Mouse (Mus musculus): Measurements from ENCODE around the gene Slc10a6. TPM values are rescaled to one million over a fixed set of nuclear protein-coding genes. Genes with fewer than 3 reads are reported as not detected.

Gene Slc10a6
- total RNA-seq (2012; rRNA removed) (not detected in 2 replicates), total RNA-seq (2014; rRNA removed) (not detected in 2 replicates), polyA plus RNA-seq (2012; ENCODE audit: insufficient read length, low read depth) (not detected in 2 replicates)

- dilution Hi-C loops (cut with MboI; ENCODE audit: extremely low pct_ligation_motif_present, extremely low pct_unique_long_range_greater_than_20kb, low sequenced_read_pairs): no loop called here
- no peak for DNase-seq (ENCODE audit: extremely low read depth)
- no peak within 1 kb of the TSS for H3K9ac ChIP-seq (ENCODE audit: insufficient read depth, low read depth)
- no peak within 1 kb of the TSS for H3K4me3 ChIP-seq (replicated peaks in 1 of 3; ENCODE audit: low read depth in 2 of 3, low read length in 2 of 3, poor library complexity in 1 of 3)
- in situ Hi-C loops (cut with MboI; ENCODE audit: low pct_ligation_motif_present, low pct_unique_long_range_greater_than_20kb, low sequenced_read_pairs): no loop called here
- H3K9me3 ChIP-seq (replicated peaks; ENCODE audit: low read length): no peaks in the 10 kb centered on the region
- no peaks in the 10 kb centered on the region for H3K36me3 ChIP-seq (replicated peaks in 1 of 2; ENCODE audit: control insufficient read depth in 1 of 2, insufficient read depth in 1 of 2, low read length in 1 of 2)
- H3K27me3 ChIP-seq (replicated peaks): no peaks in the 10 kb centered on the region
- H3K4me2 ChIP-seq (ENCODE audit: insufficient read depth, low read depth, poor library complexity, severe bottlenecking): no peak within 1 kb of the TSS
- H3K79me2 ChIP-seq (replicated peaks; ENCODE audit: control insufficient read depth, extremely low read depth, insufficient read depth, poor library complexity, severe bottlenecking): no peaks in the 10 kb centered on the region
- no peak within 1 kb of the TSS for H3K27ac ChIP-seq (ENCODE audit: insufficient read depth, low read depth)
- no peak for TF ChIP-seq MAX (IDR thresholded peaks at IDR 0.05; ENCODE audit: low read length)
- TF ChIP-seq MXI1 (IDR thresholded peaks at IDR 0.05; ENCODE audit: low read depth, low read length): no peak
- no peak for TF ChIP-seq SIN3A (IDR thresholded peaks at IDR 0.05; ENCODE audit: low read length)
- no peak for TF ChIP-seq USF2 (conservative IDR thresholded peaks at IDR 0.05; ENCODE audit: low read depth, low read length)
- no peak for TF ChIP-seq CHD2 (IDR thresholded peaks at IDR 0.05; ENCODE audit: low read length)
- TF ChIP-seq ETS1 (conservative IDR thresholded peaks at IDR 0.05; ENCODE audit: low read depth, low read length): no peak
- TF ChIP-seq HCFC1 (IDR thresholded peaks at IDR 0.05; ENCODE audit: low read depth, low read length): no peak
- no peak for TF ChIP-seq NRF1 (IDR thresholded peaks at IDR 0.05; ENCODE audit: low read depth, low read length)
- TF ChIP-seq JUN (IDR thresholded peaks at IDR 0.05; ENCODE audit: insufficient read depth, low read depth, low read length): no peak
- TF ChIP-seq CHD1 (IDR thresholded peaks at IDR 0.05; ENCODE audit: low read depth, low read length): no peak
- TF ChIP-seq TCF12 (IDR thresholded peaks at IDR 0.05; ENCODE audit: low read depth, low read length): no peak
- TF ChIP-seq USF1 (IDR thresholded peaks at IDR 0.05; ENCODE audit: low read depth, low read length): no peak
- TF ChIP-seq ZKSCAN1 (IDR thresholded peaks at IDR 0.05; ENCODE audit: borderline replicate concordance, low read depth, low read length): no peak
- H3K4me1 ChIP-seq (ENCODE audit: control insufficient read depth in 1 of 2, insufficient read depth in 2 of 2): no peaks in the 10 kb centered on the region
These were observed at the start of gene Slc10a6 for GRCm38 (mm10) chr5:103629111-103629764. Gene Slc10a6 (minus strand): TSS chr5:103629403.

GRCm38 (mm10) chr5:103678974-103679373 lies 49.8 kb upstream of the Slc10a6 start:
- no peak for DNase-seq (ENCODE audit: extremely low read depth)
- H3K36me3 ChIP-seq (replicated peaks in 1 of 2; ENCODE audit: control insufficient read depth in 1 of 2, insufficient read depth in 1 of 2, low read length in 1 of 2): no peaks in the 10 kb centered on the region
- dilution Hi-C loops (cut with MboI; ENCODE audit: extremely low pct_ligation_motif_present, extremely low pct_unique_long_range_greater_than_20kb, low sequenced_read_pairs): no loop called here
- H3K4me1 ChIP-seq (ENCODE audit: control insufficient read depth in 1 of 2, insufficient read depth in 2 of 2): peaks cover 7 to 17% of the 10 kb centered on the region in 2 experiments; a peak in 3 of 4 replicates
- no peak overlapping the region for H3K9ac ChIP-seq (ENCODE audit: insufficient read depth, low read depth)
- peak overlapping the region in 1 of 3 experiments; percentile 11 for H3K4me3 ChIP-seq (replicated peaks in 1 of 3; ENCODE audit: low read depth in 2 of 3, low read length in 2 of 3, poor library complexity in 1 of 3)
- TF ChIP-seq MAX (IDR thresholded peaks at IDR 0.05; ENCODE audit: low read length): no peak
- no peak for TF ChIP-seq ZKSCAN1 (IDR thresholded peaks at IDR 0.05; ENCODE audit: borderline replicate concordance, low read depth, low read length)
- no peak for TF ChIP-seq JUN (IDR thresholded peaks at IDR 0.05; ENCODE audit: insufficient read depth, low read depth, low read length)
- TF ChIP-seq PAX5 (IDR thresholded peaks at IDR 0.05; ENCODE audit: low read length): no peak
- TF ChIP-seq POLR2AphosphoS2 (IDR thresholded peaks at IDR 0.05; ENCODE audit: low read depth, low read length): no peak
- no peak for TF ChIP-seq IRF4 (IDR thresholded peaks at IDR 0.05; ENCODE audit: low read depth, low read length)
- TF ChIP-seq POLR2A (IDR thresholded peaks at IDR 0.05; ENCODE audit: low read depth, low read length): no peak
- no peak for TF ChIP-seq CHD2 (IDR thresholded peaks at IDR 0.05; ENCODE audit: low read length)
- H3K79me2 ChIP-seq (replicated peaks; ENCODE audit: control insufficient read depth, extremely low read depth, insufficient read depth, poor library complexity, severe bottlenecking): no peaks in the 10 kb centered on the region
- no peaks in the 10 kb centered on the region for H3K9me3 ChIP-seq (replicated peaks; ENCODE audit: low read length)
- no peak overlapping the region for H3K4me2 ChIP-seq (ENCODE audit: insufficient read depth, low read depth, poor library complexity, severe bottlenecking)
- in situ Hi-C loops (cut with MboI; ENCODE audit: low pct_ligation_motif_present, low pct_unique_long_range_greater_than_20kb, low sequenced_read_pairs): loop anchor here (5.0 kb wide), 1 partner anchor 133 kb away; no protein-coding TSS in a partner anchor
- H3K27ac ChIP-seq (ENCODE audit: insufficient read depth, low read depth): no peak overlapping the region
- H3K27me3 ChIP-seq (replicated peaks): no peaks in the 10 kb centered on the region
